Mouse (Mus musculus): Measurements from ENCODE around the gene Hist1h2be.
"Not testable (repeated sequence)": the region's sequence is repeated elsewhere in the genome, so short reads cannot be mapped to it uniquely, and the experiment has no call there.

GRCm38 (mm10) chr13:23574546-23575170 lies 46.3 kb downstream of the Hist1h2be start:
- TF ChIP-seq POLR2A (IDR thresholded peaks at IDR 0.05; ENCODE audit: low read depth, low read length); CTCF (IDR thresholded peaks at IDR 0.05; ENCODE audit: extremely low read depth, insufficient read depth, insufficient read length, insufficient replicate concordance): not testable (repeated sequence)

Data from spleen, adult 2 months (tissue).